Mouse (Mus musculus) stomach, postnatal 0 days (tissue): Measurements from ENCODE around the gene Fam129b.
"Not testable (repeated sequence)": the region's sequence is repeated elsewhere in the genome, so short reads cannot be mapped to it uniquely, and the experiment has no call there.

ENCODE experiments used
- CTCF ChIP-seq: IDR thresholded peaks from 2 replicates; pipeline ENCODE4 v1.5.1; 2016; ENCODE audit warnings: antibody characterized with exemption, low read depth, mild to moderate bottlenecking, moderate library complexity
- EP300 ChIP-seq: optimal IDR thresholded peaks from 2 replicates; pipeline ENCODE3; 2016; ENCODE audit warnings: antibody characterized with exemption

DNA sequence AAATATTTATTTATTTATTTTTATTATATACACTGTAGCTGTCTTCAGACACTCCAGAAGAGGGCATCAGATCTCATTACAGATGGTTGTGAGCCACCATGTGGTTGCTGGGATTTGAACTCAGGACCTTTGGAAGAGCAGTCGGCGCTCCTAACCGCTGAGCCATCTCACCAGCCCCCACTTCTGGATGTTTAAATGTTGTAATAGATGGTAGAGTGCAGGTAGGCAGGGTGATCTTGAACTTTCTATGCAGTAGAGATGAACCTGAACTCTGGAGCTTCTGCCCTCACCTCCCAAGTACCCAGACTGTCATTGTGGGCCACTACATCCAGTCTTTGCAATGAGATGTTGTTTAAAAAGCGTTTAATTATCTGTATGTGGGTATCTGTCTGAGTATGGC is 22.2 kb upstream of the Fam129b start:
- not testable (repeated sequence) for TF ChIP-seq CTCF, EP300
